Mouse (Mus musculus): Measurements from ENCODE around the gene C2cd6.

The C2cd6 gene

GRCm38 (mm10) chr1:59094705-59095104 is at the start of gene C2cd6:
Gene C2cd6, minus strand, starts transcription at chr1:59094900.
- no peak for DNase-seq (ENCODE audit: low spot score)

GRCm38 (mm10) chr1:59142809-59143208 is 48.1 kb upstream of the C2cd6 start:
- no peak for DNase-seq (ENCODE audit: low spot score)

GRCm38 (mm10) chr1:59134419-59134818 is 39.7 kb upstream of the C2cd6 start:
- no peak for DNase-seq (ENCODE audit: low spot score)

GRCm38 (mm10) chr1:59128879-59129278 is 34.2 kb upstream of the C2cd6 start:
- no peak for DNase-seq (ENCODE audit: low spot score)

GRCm38 (mm10) chr1:59125558-59125957 is 30.9 kb upstream of the C2cd6 start:
- DNase-seq (ENCODE audit: low spot score): no peak

GRCm38 (mm10) chr1:59119720-59120457 is 25.2 kb upstream of the C2cd6 start, which contains the start of gene Tmem237:
Gene Tmem237, minus strand, starts transcription at chr1:59120408.
- DNase-seq (ENCODE audit: low spot score): peak; percentile 90

- DNase-seq (ENCODE audit: low spot score): no peak
Measured at GRCm38 (mm10) chr1:59110524-59110923, 15.8 kb upstream of the C2cd6 start.

- no peak for DNase-seq (ENCODE audit: low spot score)
Measured at GRCm38 (mm10) chr1:59102071-59102470, 7.4 kb upstream of the C2cd6 start.

GRCm38 (mm10) chr1:59101020-59101419 is 6.3 kb upstream of the C2cd6 start:
- DNase-seq (ENCODE audit: low spot score): no peak

- no peak for DNase-seq (ENCODE audit: low spot score)
Measured at GRCm38 (mm10) chr1:59070867-59071266, 23.8 kb downstream of the C2cd6 start.

- DNase-seq (ENCODE audit: low spot score): no peak
Measured at GRCm38 (mm10) chr1:59067976-59068375, 26.7 kb downstream of the C2cd6 start.

GRCm38 (mm10) chr1:59063697-59064096 is 31.0 kb downstream of the C2cd6 start:
- no peak for DNase-seq (ENCODE audit: low spot score)

- DNase-seq (ENCODE audit: low spot score): no peak
Measured at GRCm38 (mm10) chr1:59056955-59057354, 37.7 kb downstream of the C2cd6 start.

- no peak for DNase-seq (ENCODE audit: low spot score)
Measured at GRCm38 (mm10) chr1:59051306-59051705, 43.4 kb downstream of the C2cd6 start.

- DNase-seq (ENCODE audit: low spot score): no peak
Measured at GRCm38 (mm10) chr1:59037723-59038122, 57.0 kb downstream of the C2cd6 start.

GRCm38 (mm10) chr1:59021556-59021955 is 73.1 kb downstream of the C2cd6 start:
- DNase-seq (ENCODE audit: low spot score): no peak

GRCm38 (mm10) chr1:59009250-59009649 is 85.5 kb downstream of the C2cd6 start:
- DNase-seq (ENCODE audit: low spot score): no peak
